Mouse (Mus musculus) fibroblast of lung, adult 2 months (primary cell): ENCODE measurements around the gene Jmjd4.

Source experiments
- DNase-seq: peaks from one replicate; pipeline ENCODE4 v3.0.0-alpha.2; 2011; ENCODE audit warnings: low read depth

Gene Jmjd4

GRCm38 (mm10) chr11:59449741-59450229 lies at the start of gene Jmjd4:
TSS of gene Jmjd4 (plus strand) at chr11:59450045.
- DNase-seq: peak; percentile 76

GRCm38 (mm10) chr11:59400876-59401275 lies 49.0 kb upstream of the Jmjd4 start:
- DNase-seq: no peak

GRCm38 (mm10) chr11:59405761-59406160 lies 44.1 kb upstream of the Jmjd4 start:
- DNase-seq: no peak

GRCm38 (mm10) chr11:59410851-59411250 lies 39.0 kb upstream of the Jmjd4 start:
- no peak for DNase-seq

DNA sequence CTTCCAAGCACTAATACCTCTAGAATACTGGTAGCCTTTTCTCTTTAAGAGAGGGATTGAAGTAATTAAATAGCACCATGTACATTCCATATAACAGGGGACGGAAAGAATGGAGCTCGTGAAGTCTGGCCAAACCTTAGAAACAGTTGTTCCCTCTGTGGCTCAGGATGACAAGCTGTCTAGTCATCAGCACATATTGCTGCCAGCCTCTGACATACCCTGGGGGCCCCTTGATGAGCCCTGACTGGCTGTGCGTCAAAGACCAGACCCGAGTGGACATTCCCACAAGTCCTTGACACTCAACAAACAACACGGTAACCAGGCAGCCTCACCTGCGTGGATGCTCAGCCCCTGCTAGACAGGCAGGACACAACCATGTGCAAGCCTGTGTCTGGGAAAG lies 37.8 kb upstream of the Jmjd4 start:
- no peak for DNase-seq

GRCm38 (mm10) chr11:59412999-59413863 lies 36.6 kb upstream of the Jmjd4 start:
- DNase-seq: no peak

DNA sequence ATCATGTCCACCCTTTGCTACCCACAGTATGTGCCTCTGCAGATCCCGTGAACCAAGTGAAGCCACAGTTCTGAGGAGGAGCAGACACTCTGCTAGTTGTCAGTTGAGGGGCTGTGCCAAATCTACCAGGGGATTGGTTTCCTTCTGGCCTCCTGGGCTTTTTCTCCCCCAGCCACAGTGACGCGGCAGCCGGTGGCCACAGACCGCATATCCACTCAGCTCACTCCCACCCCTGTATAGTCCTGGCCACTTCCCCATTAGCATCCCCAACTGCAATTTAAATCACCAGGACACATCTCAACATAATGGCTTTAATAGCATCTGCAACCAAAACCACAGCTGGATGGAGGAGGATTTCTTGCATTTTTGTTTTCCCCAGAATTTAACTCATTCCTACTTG lies 31.1 kb upstream of the Jmjd4 start:
- DNase-seq: no peak

GRCm38 (mm10) chr11:59421436-59421835 lies 28.4 kb upstream of the Jmjd4 start:
- no peak for DNase-seq

DNA sequence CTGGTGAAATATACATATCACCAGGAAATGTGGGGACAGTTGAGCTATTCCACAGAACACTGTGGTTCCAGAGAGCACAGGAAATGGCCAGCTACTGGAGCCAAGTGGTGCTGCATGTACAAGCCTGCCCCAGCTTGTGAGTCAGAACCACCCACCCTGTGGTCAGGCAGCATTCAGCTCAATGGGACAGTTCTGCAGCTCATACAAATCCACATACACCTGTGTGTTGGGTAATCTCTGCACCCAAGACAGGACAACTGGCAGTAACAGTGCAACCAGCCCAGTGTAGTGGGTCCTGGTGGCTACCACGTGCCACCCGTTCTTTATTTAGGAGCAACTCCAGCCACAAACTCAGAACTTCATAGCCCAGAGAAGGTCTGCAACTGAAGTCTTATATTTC lies 27.9 kb upstream of the Jmjd4 start:
- no peak for DNase-seq

DNA sequence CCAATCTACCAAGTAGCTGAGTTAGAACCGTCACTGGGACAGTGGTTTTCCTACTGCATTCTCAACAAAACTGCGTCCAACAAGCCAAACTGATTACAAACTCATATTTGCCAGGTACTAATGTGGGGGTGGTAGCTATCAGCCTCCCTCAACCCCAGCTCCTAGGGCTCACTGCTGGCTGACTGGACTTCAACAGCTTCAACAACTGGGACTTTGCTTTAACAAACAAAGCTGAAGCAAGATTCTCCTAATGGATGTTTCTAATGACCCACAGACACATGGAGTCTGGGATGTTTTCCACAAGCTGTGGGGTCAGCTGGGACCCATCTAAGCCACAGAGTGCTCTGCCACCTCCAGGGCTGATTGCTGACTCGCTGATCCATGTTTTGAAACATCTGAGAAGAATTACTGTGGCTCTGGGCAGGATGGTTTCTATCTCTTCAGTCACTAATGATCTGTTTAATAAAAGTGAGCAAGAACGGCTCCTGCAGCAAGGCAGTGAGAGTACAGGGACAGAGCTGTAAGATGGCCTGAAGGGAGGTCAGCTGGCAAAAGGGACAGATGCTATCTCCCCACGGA lies 26.7 kb upstream of the Jmjd4 start:
- no peak for DNase-seq

GRCm38 (mm10) chr11:59425671-59426101 lies 24.2 kb upstream of the Jmjd4 start:
- DNase-seq: no peak

- DNase-seq: no peak
Observed at GRCm38 (mm10) chr11:59428057-59428660, 21.7 kb upstream of the Jmjd4 start.

DNA sequence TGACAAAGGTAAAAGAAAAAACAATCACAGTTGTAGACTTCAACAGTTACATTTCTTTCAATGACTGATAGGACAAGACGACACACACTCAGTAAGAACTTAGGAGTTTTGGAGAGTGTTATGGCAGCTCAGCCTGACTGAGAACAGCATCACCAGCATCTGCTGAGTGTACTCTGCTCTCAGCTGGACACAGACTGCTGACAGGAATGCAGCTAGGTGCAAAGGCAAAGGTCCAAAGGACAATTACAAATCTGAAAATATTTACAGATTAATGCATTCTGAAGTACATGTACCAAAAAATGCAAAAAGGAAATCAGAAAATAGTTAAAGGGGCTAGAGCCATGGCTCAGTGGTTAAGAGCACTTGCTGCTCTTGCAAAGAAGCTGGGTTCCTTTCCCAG lies 19.9 kb upstream of the Jmjd4 start:
- no peak for DNase-seq

DNA sequence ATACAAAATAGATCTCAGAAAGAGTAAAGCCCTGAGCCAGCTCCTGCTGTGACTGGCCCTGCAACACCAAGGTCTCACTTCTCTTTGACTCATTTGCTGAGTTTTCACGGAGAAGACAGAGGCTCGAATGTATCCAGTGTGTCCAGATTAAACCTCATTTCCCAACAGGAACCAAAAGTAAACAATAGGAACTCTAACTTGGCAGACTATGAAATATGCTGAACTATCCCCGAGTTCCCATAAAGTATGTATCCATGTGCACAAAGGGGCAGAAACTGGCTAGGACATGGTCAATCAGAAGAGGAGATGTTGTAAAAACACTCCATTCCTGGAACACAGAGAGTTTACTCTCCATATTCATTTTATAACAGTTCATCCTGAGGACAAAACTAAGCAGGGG lies 17.6 kb upstream of the Jmjd4 start:
- no peak for DNase-seq

DNA sequence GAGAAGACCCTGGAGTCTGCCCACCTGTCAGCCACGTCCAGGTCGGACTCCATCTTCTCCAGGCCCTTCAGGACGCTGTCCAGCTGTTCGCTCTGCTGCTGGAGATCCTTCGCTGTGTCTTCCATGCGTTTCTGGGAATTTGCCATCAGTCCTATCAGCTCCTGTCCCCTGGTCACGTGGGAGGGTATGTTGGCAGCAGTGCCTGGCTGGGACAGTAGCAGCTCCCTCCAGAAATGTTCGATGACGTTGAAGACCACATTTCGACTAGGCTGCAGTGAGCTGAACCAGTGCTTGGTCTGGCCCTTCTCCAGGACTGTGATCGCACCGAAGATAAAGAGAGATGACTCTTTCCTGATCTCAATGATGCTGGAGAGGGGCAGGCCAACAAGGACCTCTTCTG lies 11.9 kb upstream of the Jmjd4 start:
- no peak for DNase-seq

DNA sequence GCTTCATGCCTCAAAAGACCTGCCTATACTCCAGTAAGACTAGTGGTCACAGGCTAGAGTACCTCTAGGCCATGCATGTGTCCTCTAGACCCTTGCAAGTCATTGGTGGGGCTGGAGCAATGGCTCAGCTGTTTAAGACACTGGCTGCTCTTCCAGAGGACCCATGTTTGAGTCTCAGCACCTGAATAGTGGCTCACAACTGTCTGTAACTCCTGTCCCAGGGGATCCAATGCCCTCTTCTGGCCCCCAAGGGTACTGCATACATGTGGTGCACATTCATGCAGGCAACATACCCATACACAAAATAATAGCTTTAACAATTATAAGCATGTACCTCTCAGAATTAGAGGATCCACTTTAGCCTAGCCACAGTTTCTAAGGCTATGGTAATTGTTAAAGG lies 6.7 kb upstream of the Jmjd4 start:
- no peak for DNase-seq

GRCm38 (mm10) chr11:59450230-59450771 lies 456 bp downstream of the Jmjd4 start:
- DNase-seq: no peak

DNA sequence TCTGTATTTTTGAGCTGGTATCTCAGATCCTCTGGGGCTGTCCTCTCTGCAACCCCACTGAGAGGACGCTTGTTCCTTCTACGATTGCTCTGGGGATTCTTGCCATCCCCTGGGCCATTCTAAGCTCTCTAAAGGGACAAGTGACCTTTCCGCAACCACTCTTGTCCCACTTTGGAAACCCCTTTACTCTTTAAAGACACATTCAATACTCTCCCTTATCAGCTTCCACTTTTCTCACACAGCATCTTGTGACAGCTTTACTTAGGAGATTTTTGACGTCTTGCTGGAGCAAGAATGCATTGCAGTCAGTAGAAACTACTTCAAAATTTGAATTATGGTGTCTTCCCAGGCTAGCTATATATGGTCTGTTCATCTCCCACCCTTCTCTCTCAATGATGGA lies 1.2 kb downstream of the Jmjd4 start, which contains the start of gene Snap47:
Gene Snap47 (minus strand): TSS at position 101 of the 400 bp plus-strand sequence.
- no peak for DNase-seq

DNA sequence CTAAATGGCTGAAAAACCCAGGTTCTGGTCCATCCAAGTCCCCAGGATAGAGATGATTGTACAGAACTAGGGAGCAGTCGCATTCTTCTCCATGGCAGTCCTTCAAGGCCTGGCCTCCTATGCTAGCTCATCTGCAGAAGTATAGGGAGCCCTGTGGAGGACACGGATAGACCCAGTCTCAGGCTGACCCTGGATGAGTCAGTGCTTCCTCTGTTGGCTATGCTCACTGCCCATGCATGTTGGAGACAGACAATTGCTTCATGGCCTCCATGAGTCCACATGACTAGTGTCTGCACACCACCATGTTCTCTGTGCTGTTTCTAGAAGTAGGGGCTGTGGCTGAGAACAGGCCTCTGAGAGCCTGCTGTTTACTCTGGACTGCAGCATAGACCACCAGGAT lies 6.5 kb downstream of the Jmjd4 start:
- no peak for DNase-seq

DNA sequence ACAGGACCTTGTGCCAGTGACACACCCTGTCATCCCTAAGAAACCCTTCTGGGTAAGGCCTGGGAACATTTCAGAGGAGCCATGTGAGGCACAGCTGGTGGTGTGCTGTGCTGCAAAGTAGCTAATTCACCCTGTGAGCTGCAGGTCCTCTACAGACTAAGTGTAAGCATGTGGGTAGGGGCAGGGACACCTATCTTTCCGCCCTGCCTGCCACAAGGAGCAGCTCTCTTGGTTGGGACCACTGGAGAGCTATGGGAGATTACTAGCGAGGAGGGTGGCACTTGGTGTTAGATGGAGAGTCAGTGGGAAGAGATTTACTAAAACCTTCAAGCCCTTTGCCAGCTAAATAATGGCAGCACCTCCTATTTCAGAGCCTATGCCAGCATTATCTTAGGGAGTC lies 7.0 kb downstream of the Jmjd4 start:
- no peak for DNase-seq

DNA sequence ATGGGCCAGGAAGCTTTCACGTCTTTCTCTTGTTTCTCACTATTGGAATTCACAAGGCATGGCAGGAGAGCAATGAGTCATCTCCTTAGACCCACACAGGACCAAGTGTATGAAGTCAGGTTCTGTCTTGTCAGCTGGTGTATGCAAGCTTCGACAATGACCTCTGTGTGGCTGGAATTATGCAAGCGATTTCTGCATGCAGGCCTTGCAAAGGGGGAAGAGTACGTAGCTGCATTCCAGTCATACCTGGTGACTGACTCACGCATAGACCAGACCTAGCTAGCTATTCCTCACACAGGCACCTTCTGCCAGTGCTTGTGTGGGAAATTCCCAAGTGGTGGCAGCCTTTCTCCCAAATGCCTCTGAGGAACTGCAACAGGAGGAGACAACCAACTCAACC lies 9.1 kb downstream of the Jmjd4 start:
- peak; percentile 97 for DNase-seq

DNA sequence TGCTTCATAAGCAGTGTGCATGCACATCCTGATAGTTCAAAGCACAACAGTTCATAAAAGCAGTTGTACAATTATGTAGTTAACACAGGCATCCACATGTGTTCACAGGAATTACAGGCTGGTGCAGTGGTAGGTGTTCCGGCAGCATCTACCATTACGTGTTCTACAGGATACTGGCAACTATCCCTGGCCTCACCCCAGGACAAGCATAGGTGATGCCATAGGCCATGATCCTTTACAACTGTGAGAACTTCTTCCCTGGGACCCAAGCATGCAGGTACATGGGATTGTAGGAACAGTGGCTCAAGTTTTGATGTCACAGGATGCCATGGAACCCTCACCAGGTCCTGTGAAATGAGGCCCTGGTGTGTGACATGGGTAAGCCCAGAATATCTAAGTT lies 10.6 kb downstream of the Jmjd4 start:
- no peak for DNase-seq
